ENCODE assay signal across 7 mouse cellular contexts in the genomic region with DNA sequence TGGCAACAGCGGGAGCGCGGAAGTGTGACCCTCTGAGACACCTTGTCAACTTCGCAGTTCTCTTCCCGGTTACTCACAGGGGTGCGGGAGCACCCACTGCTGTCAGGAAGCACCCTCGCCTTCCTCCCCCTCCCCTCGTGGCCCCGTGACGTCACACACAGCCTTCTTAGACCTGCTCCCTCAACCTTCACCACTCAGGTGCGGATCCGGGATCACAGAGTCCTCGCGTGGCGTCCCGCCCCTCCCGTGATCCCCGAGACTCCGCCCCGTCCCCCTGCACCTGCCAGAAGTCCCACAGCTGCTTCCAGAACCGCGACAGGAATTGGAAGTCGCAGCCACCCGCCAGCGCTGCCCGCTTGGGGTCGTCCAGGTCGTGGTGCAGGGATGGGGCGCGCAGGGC.
A peak's percentile ranks its signal among the peaks of the same experiment; 100 is the strongest.
DNase-seq lines count a peak whose midpoint lies in the region; ATAC-seq and TF ChIP-seq lines count a peak whose summit lies in the region.
"Not testable (repeated sequence)": the region's sequence is repeated elsewhere in the genome, so short reads cannot be mapped to it uniquely, and the experiment has no call there.

No protein-coding gene starts in this region.

- not testable (repeated sequence) for TF ChIP-seq CTCF in liver, postnatal 0 days (IDR thresholded peaks at IDR 0.05; ENCODE audit: low read depth)

- H3K4me1 ChIP-seq in ES-E14 (ENCODE audit: control insufficient read depth in 2 of 2, insufficient read depth in 2 of 2, low read length in 2 of 2, poor library complexity in 1 of 2); heart, embryonic 13.5 days; hindbrain, embryonic 14.5 days (replicated peaks; ENCODE audit: control insufficient read depth, insufficient read depth, low read length); kidney, embryonic 16.5 days (ENCODE audit: insufficient read depth, low read length); liver, postnatal 0 days (ENCODE audit: insufficient read depth); stomach, embryonic 15.5 days: not testable (repeated sequence)

- not testable (repeated sequence) for H3K27me3 ChIP-seq in heart, embryonic 13.5 days (replicated peaks); hindbrain, embryonic 14.5 days (ENCODE audit: control insufficient read depth, insufficient read depth, low read length); kidney, embryonic 16.5 days (ENCODE audit: insufficient read depth, low read length); liver, postnatal 0 days (ENCODE audit: insufficient read depth, low read length); stomach, embryonic 15.5 days (replicated peaks)

- peak; percentile 83 for DNase-seq in ES-E14 (ENCODE audit: low read depth, low spot score)
- DNase-seq in adrenal gland, postnatal 36 days, result peak; percentile 0 to 6
- DNase-seq in hindbrain, embryonic 14.5 days (ENCODE audit: low spot score), result not testable (repeated sequence)
- peak; percentile 6 for DNase-seq in liver, postnatal 0 days

- WGBS in heart, embryonic 13.5 days, result 8% methylated on average over 28 of the region's 30 CpGs
- 7% methylated on average over 28 of the region's 30 CpGs for WGBS in hindbrain, embryonic 14.5 days
- WGBS in kidney, embryonic 16.5 days, result 4% methylated on average over 23 of the region's 30 CpGs
- WGBS in liver, postnatal 0 days (ENCODE audit: insufficient replicate concordance), result 8% methylated on average over 23 of the region's 30 CpGs
- WGBS in stomach, embryonic 15.5 days, result 9% methylated on average over 30 of the region's 30 CpGs

- H3K4me2 ChIP-seq in heart, embryonic 13.5 days, result peak overlapping the region; percentile 51
- peak overlapping the region; percentile 10; the same call in 1 of the 2 replicates for H3K4me2 ChIP-seq in hindbrain, embryonic 14.5 days (replicated peaks)
- H3K4me2 ChIP-seq in kidney, embryonic 16.5 days (replicated peaks; ENCODE audit: low read depth, low read length), result peak overlapping the region; percentile 42
- not testable (repeated sequence) for H3K4me2 ChIP-seq in liver, postnatal 0 days (ENCODE audit: low read depth, low read length)
- peak overlapping the region; percentile 27 for H3K4me2 ChIP-seq in stomach, embryonic 15.5 days

- peak overlapping the region; percentile 56 for H3K9ac ChIP-seq in ES-E14 (ENCODE audit: insufficient read depth, low read depth, low read length, poor library complexity, severe bottlenecking)
- not testable (repeated sequence) for H3K9ac ChIP-seq in heart, embryonic 13.5 days; hindbrain, embryonic 14.5 days; kidney, embryonic 16.5 days (replicated peaks; ENCODE audit: low read length); liver, postnatal 0 days (replicated peaks); stomach, embryonic 15.5 days

- not testable (repeated sequence) for ATAC-seq in heart, embryonic 13.5 days (ENCODE audit: extremely low read depth, insufficient number of reproducible peaks, low FRiP score, low TSS enrichment); hindbrain, embryonic 14.5 days (ENCODE audit: low FRiP score); kidney, embryonic 16.5 days (ENCODE audit: low FRiP score, low TSS enrichment); liver, postnatal 0 days; stomach, embryonic 15.5 days (ENCODE audit: insufficient read depth, low FRiP score, low read depth)

- not testable (repeated sequence) for H3K27ac ChIP-seq in ES-E14 (ENCODE audit: insufficient read depth, low read depth, low read length, poor library complexity, severe bottlenecking); heart, embryonic 13.5 days (replicated peaks); hindbrain, embryonic 14.5 days; kidney, embryonic 16.5 days (ENCODE audit: low read length); liver, postnatal 0 days (ENCODE audit: low read depth); stomach, embryonic 15.5 days

- TF ChIP-seq EP300 in liver, postnatal 0 days (IDR thresholded peaks at IDR 0.05; ENCODE audit: low read depth), result not testable (repeated sequence)

- in situ Hi-C loops in ES-E14 (cut with MboI; ENCODE audit: low sequenced_read_pairs in 2 of 2, unreplicated experiment in 2 of 2), result not testable (repeated sequence)

- not testable (repeated sequence) for H3K36me3 ChIP-seq in ES-E14 (ENCODE audit: control insufficient read depth, insufficient read depth, low read length, poor library complexity, severe bottlenecking); heart, embryonic 13.5 days; hindbrain, embryonic 14.5 days (replicated peaks; ENCODE audit: control insufficient read depth, insufficient read depth); kidney, embryonic 16.5 days (ENCODE audit: insufficient read depth, low read length); liver, postnatal 0 days (replicated peaks; ENCODE audit: insufficient read depth, low read length); stomach, embryonic 15.5 days

- H3K4me3 ChIP-seq in ES-E14 (ENCODE audit: insufficient read depth in 1 of 2, low read depth in 1 of 2, low read length in 2 of 2, poor library complexity in 1 of 2, severe bottlenecking in 1 of 2), result peak overlapping the region; percentile 55 to 57; a peak in 3 of 4 replicates
- H3K4me3 ChIP-seq in heart, embryonic 13.5 days, result peak overlapping the region; percentile 29
- H3K4me3 ChIP-seq in hindbrain, embryonic 14.5 days (replicated peaks; ENCODE audit: low read length); liver, postnatal 0 days (ENCODE audit: low read depth, low read length): not testable (repeated sequence)
- 0 out of 2 replicates have a peak overlapping the region, but pooled peaks have one; percentile 10 for H3K4me3 ChIP-seq in kidney, embryonic 16.5 days (ENCODE audit: low read length)
- H3K4me3 ChIP-seq in stomach, embryonic 15.5 days (replicated peaks), result 0 out of 2 replicates have a peak overlapping the region, but pooled peaks have one; percentile 3

- H3K9me3 ChIP-seq in ES-E14 (ENCODE audit: control insufficient read depth, insufficient read depth, low read depth, low read length); heart, embryonic 13.5 days; hindbrain, embryonic 14.5 days (ENCODE audit: control insufficient read depth, low read length); kidney, embryonic 16.5 days (ENCODE audit: low read length); liver, postnatal 0 days (ENCODE audit: low read length); stomach, embryonic 15.5 days: not testable (repeated sequence)
